ENCODE assay signal across 10 mouse cellular contexts in genomic region chr2:26573396-26573795, GRCm38 (mm10). TPM values are rescaled to one million over a fixed set of nuclear protein-coding genes. Genes with fewer than 3 reads are reported as not detected.
DNase-seq lines count a peak whose midpoint lies in the region; ATAC-seq and TF ChIP-seq lines count a peak whose summit lies in the region.
"Had no signal": no experiment of that assay in that cellular context is flagged by ENCODE, and none has a peak within 500 bp of the region (broad histone marks: within the 10 kb centered on the region; RNA-seq: fewer than 3 reads in every experiment).

No protein-coding gene starts in this region.

- no peak for TF ChIP-seq POLR2A in thymus, adult 2 months (IDR thresholded peaks at IDR 0.05; ENCODE audit: control insufficient read depth, extremely low read depth, insufficient read depth, low read length, poor library complexity)

- H3K36me3 ChIP-seq in hindbrain, embryonic 13.5 days: no peaks in the 10 kb centered on the region
- no peaks in the 10 kb centered on the region for H3K36me3 ChIP-seq in hindbrain, embryonic 12.5 days
- no peaks in the 10 kb centered on the region for H3K36me3 ChIP-seq in forebrain, embryonic 16.5 days (ENCODE audit: control insufficient read depth, insufficient read depth)
- no peaks in the 10 kb centered on the region for H3K36me3 ChIP-seq in liver, embryonic 13.5 days
- H3K36me3 ChIP-seq in thymus, adult 2 months (ENCODE audit: control insufficient read depth, insufficient read depth, low read length): no peaks in the 10 kb centered on the region
- H3K36me3 ChIP-seq: midbrain, embryonic 12.5 days had no signal

- no peak overlapping the region for H3K4me2 ChIP-seq in hindbrain, embryonic 13.5 days
- no peak overlapping the region for H3K4me2 ChIP-seq in hindbrain, embryonic 12.5 days (replicated peaks)
- no peak overlapping the region for H3K4me2 ChIP-seq in forebrain, embryonic 16.5 days (ENCODE audit: low read length)
- no peak overlapping the region for H3K4me2 ChIP-seq in liver, embryonic 13.5 days
- H3K4me2 ChIP-seq: midbrain, embryonic 12.5 days had no signal

- peaks cover 34% of the 10 kb centered on the region for H3K4me1 ChIP-seq in hindbrain, embryonic 13.5 days (replicated peaks)
- peaks cover 27% of the 10 kb centered on the region for H3K4me1 ChIP-seq in hindbrain, embryonic 12.5 days
- peaks cover 10% of the 10 kb centered on the region for H3K4me1 ChIP-seq in forebrain, embryonic 16.5 days (replicated peaks; ENCODE audit: control insufficient read depth, insufficient read depth, low read length)
- H3K4me1 ChIP-seq in liver, embryonic 13.5 days (replicated peaks): peaks cover 81% of the 10 kb centered on the region
- peaks cover 5% of the 10 kb centered on the region for H3K4me1 ChIP-seq in thymus, adult 2 months (replicated peaks; ENCODE audit: control insufficient read depth, insufficient read depth, low read length)

- no peak overlapping the region for H3K9ac ChIP-seq in hindbrain, embryonic 13.5 days
- no peak overlapping the region for H3K9ac ChIP-seq in hindbrain, embryonic 12.5 days
- no peak overlapping the region for H3K9ac ChIP-seq in forebrain, embryonic 16.5 days (replicated peaks; ENCODE audit: low read depth, low read length)
- no peak overlapping the region for H3K9ac ChIP-seq in liver, embryonic 13.5 days
- H3K9ac ChIP-seq: midbrain, embryonic 12.5 days had no signal

- ATAC-seq in hindbrain, embryonic 13.5 days (ENCODE audit: low FRiP score): 0 out of 2 replicates have a peak, but pooled peaks have one; percentile 41
- ATAC-seq in hindbrain, embryonic 12.5 days (ENCODE audit: low FRiP score): no peak
- peak; percentile 79 for ATAC-seq in forebrain, embryonic 16.5 days
- no peak for ATAC-seq in liver, embryonic 13.5 days (ENCODE audit: low read depth)

- H3K27ac ChIP-seq in hindbrain, embryonic 13.5 days: peak overlapping the region; percentile 5
- no peak overlapping the region for H3K27ac ChIP-seq in hindbrain, embryonic 12.5 days
- peak overlapping the region; percentile 2; the same call in 1 of the 2 replicates for H3K27ac ChIP-seq in forebrain, embryonic 16.5 days (ENCODE audit: low read length)
- peak overlapping the region; percentile 43; the same call in 1 of the 2 replicates for H3K27ac ChIP-seq in liver, embryonic 13.5 days
- no peak overlapping the region for H3K27ac ChIP-seq in thymus, adult 2 months (ENCODE audit: control insufficient read depth, insufficient read depth, low read length)
- H3K27ac ChIP-seq: midbrain, embryonic 12.5 days had no signal

- peak; percentile 84 for DNase-seq in heart, postnatal 4 days
- no peak for DNase-seq in liver, embryonic 13.5 days
- peak; percentile 13 for DNase-seq in right cerebral cortex, postnatal 4 days
- no peak for DNase-seq in thymus, adult 2 months
- no peak for DNase-seq in layer of hippocampus, postnatal 36 days

- H3K27me3 ChIP-seq in hindbrain, embryonic 13.5 days: no peaks in the 10 kb centered on the region
- H3K27me3 ChIP-seq in hindbrain, embryonic 12.5 days: no peaks in the 10 kb centered on the region
- no peaks in the 10 kb centered on the region for H3K27me3 ChIP-seq in forebrain, embryonic 16.5 days (replicated peaks; ENCODE audit: control insufficient read depth, insufficient read depth, low read length)
- no peaks in the 10 kb centered on the region for H3K27me3 ChIP-seq in liver, embryonic 13.5 days
- no peaks in the 10 kb centered on the region for H3K27me3 ChIP-seq in thymus, adult 2 months (ENCODE audit: control insufficient read depth, insufficient read depth, low read length)
- H3K27me3 ChIP-seq: midbrain, embryonic 12.5 days had no signal

- no peak overlapping the region for H3K4me3 ChIP-seq in hindbrain, embryonic 13.5 days
- H3K4me3 ChIP-seq in hindbrain, embryonic 12.5 days: no peak overlapping the region
- H3K4me3 ChIP-seq in forebrain, embryonic 16.5 days (replicated peaks; ENCODE audit: low read length): no peak overlapping the region
- no peak overlapping the region for H3K4me3 ChIP-seq in liver, embryonic 13.5 days (replicated peaks)
- no peak overlapping the region for H3K4me3 ChIP-seq in thymus, adult 2 months (ENCODE audit: control insufficient read depth, insufficient read depth, low read length)
- H3K4me3 ChIP-seq: midbrain, embryonic 12.5 days had no signal

- no peaks in the 10 kb centered on the region for H3K9me3 ChIP-seq in hindbrain, embryonic 13.5 days
- H3K9me3 ChIP-seq in hindbrain, embryonic 12.5 days (replicated peaks): no peaks in the 10 kb centered on the region
- H3K9me3 ChIP-seq in forebrain, embryonic 16.5 days (ENCODE audit: control insufficient read depth, low read length): no peaks in the 10 kb centered on the region
- no peaks in the 10 kb centered on the region for H3K9me3 ChIP-seq in liver, embryonic 13.5 days (replicated peaks)
- H3K9me3 ChIP-seq: midbrain, embryonic 12.5 days had no signal

- WGBS in hindbrain, embryonic 13.5 days: 39% methylated on average over 12 of the region's 12 CpGs
- 63% methylated on average over 12 of the region's 12 CpGs for WGBS in hindbrain, embryonic 12.5 days
- WGBS in forebrain, embryonic 16.5 days: 48% methylated on average over 12 of the region's 12 CpGs
- WGBS in liver, embryonic 13.5 days (ENCODE audit: insufficient replicate concordance): 50% methylated on average over 12 of the region's 12 CpGs
- 56% methylated on average over 12 of the region's 12 CpGs for WGBS in thymus, adult 2 months

- TF ChIP-seq CTCF in thymus, adult 2 months (IDR thresholded peaks at IDR 0.05; ENCODE audit: borderline replicate concordance, control insufficient read depth, extremely low read depth, insufficient read depth, low read length, poor library complexity): no peak

RNA-seq across cellular contexts. Expression of gene Egfl7, which starts 6.4 kb away (rescaled TPM):
- polyA plus RNA-seq in hindbrain, embryonic 13.5 days (2015; fragmentation: Nextera tagmentation; extraction: Ambion mirVana): 72.2 and 78.9 TPM in 2 replicates
- polyA plus RNA-seq in hindbrain, embryonic 12.5 days (2016; fragmentation: Nextera tagmentation; extraction: Ambion mirVana): 61.4 and 72.1 TPM in 2 replicates
- polyA plus RNA-seq in forebrain, embryonic 16.5 days (2015; fragmentation: Nextera tagmentation; extraction: Ambion mirVana): 59.5 and 61.7 TPM in 2 replicates
- 100 to 1,000 TPM; 317 to 343 TPM for total RNA-seq in heart, postnatal 4 days (2021)
- 69.4 and 79.4 TPM in 2 replicates for polyA plus RNA-seq in liver, embryonic 13.5 days (2015; fragmentation: Nextera tagmentation; extraction: Ambion mirVana)
- polyA plus RNA-seq in thymus, adult 2 months (2012; rRNA removed): 63.9 and 105 TPM in 2 replicates
- 10 to 100 TPM; 55.1 to 56.1 TPM for total RNA-seq in layer of hippocampus, postnatal 36 days (2021)

RNA-seq across cellular contexts. Expression of gene Gm20532, which starts 13.0 kb away (rescaled TPM):
- polyA plus RNA-seq in hindbrain, embryonic 13.5 days (2015; fragmentation: Nextera tagmentation; extraction: Ambion mirVana): not detected in 2 replicates
- not detected in 2 replicates for polyA plus RNA-seq in hindbrain, embryonic 12.5 days (2016; fragmentation: Nextera tagmentation; extraction: Ambion mirVana)
- polyA plus RNA-seq in forebrain, embryonic 16.5 days (2015; fragmentation: Nextera tagmentation; extraction: Ambion mirVana): not detected in 2 replicates
- total RNA-seq in heart, postnatal 4 days (2021): not detected
- polyA plus RNA-seq in liver, embryonic 13.5 days (2015; fragmentation: Nextera tagmentation; extraction: Ambion mirVana): not detected in 2 replicates
- not detected in 2 replicates for polyA plus RNA-seq in thymus, adult 2 months (2012; rRNA removed)
- total RNA-seq in layer of hippocampus, postnatal 36 days (2021): not detected
- polyA plus RNA-seq: midbrain, embryonic 12.5 days had no signal

RNA-seq across cellular contexts. Expression of gene Agpat2, which starts 30.8 kb away (rescaled TPM):
- polyA plus RNA-seq in hindbrain, embryonic 13.5 days (2015; fragmentation: Nextera tagmentation; extraction: Ambion mirVana): 6.8 and 7.0 TPM in 2 replicates
- 11.7 and 13.1 TPM in 2 replicates for polyA plus RNA-seq in hindbrain, embryonic 12.5 days (2016; fragmentation: Nextera tagmentation; extraction: Ambion mirVana)
- polyA plus RNA-seq in forebrain, embryonic 16.5 days (2015; fragmentation: Nextera tagmentation; extraction: Ambion mirVana): 3.7 and 4.0 TPM in 2 replicates
- total RNA-seq in heart, postnatal 4 days (2021): 10 to 100 TPM; 23.9 to 25.4 TPM
- 30.9 and 32.7 TPM in 2 replicates for polyA plus RNA-seq in liver, embryonic 13.5 days (2015; fragmentation: Nextera tagmentation; extraction: Ambion mirVana)
- polyA plus RNA-seq in thymus, adult 2 months (2012; rRNA removed): 89.3 and 137 TPM in 2 replicates
- 1 to 10 TPM; 1.3 to 2.3 TPM for total RNA-seq in layer of hippocampus, postnatal 36 days (2021)

RNA-seq across cellular contexts. Expression of gene Fam69b, which starts 54.9 kb away (rescaled TPM):
- 109 and 117 TPM in 2 replicates for polyA plus RNA-seq in hindbrain, embryonic 13.5 days (2015; fragmentation: Nextera tagmentation; extraction: Ambion mirVana)
- polyA plus RNA-seq in hindbrain, embryonic 12.5 days (2016; fragmentation: Nextera tagmentation; extraction: Ambion mirVana): 70.1 and 73.7 TPM in 2 replicates
- polyA plus RNA-seq in forebrain, embryonic 16.5 days (2015; fragmentation: Nextera tagmentation; extraction: Ambion mirVana): 106 and 125 TPM in 2 replicates
- 1 to 10 TPM; 6.1 to 7.0 TPM for total RNA-seq in heart, postnatal 4 days (2021)
- 2.1 and 2.3 TPM in 2 replicates for polyA plus RNA-seq in liver, embryonic 13.5 days (2015; fragmentation: Nextera tagmentation; extraction: Ambion mirVana)
- polyA plus RNA-seq in thymus, adult 2 months (2012; rRNA removed): 14.8 and 15.6 TPM in 2 replicates
- total RNA-seq in layer of hippocampus, postnatal 36 days (2021): 10 to 100 TPM; 73.2 to 77.5 TPM

RNA-seq across cellular contexts. Expression of gene Notch1, which starts 56.9 kb away (rescaled TPM):
- polyA plus RNA-seq in hindbrain, embryonic 13.5 days (2015; fragmentation: Nextera tagmentation; extraction: Ambion mirVana): 17.5 and 19.2 TPM in 2 replicates
- 38.0 and 41.0 TPM in 2 replicates for polyA plus RNA-seq in hindbrain, embryonic 12.5 days (2016; fragmentation: Nextera tagmentation; extraction: Ambion mirVana)
- polyA plus RNA-seq in forebrain, embryonic 16.5 days (2015; fragmentation: Nextera tagmentation; extraction: Ambion mirVana): 20.2 and 23.6 TPM in 2 replicates
- 10 to 100 TPM; 55.3 to 62.3 TPM for total RNA-seq in heart, postnatal 4 days (2021)
- 1.5 and 1.6 TPM in 2 replicates for polyA plus RNA-seq in liver, embryonic 13.5 days (2015; fragmentation: Nextera tagmentation; extraction: Ambion mirVana)
- polyA plus RNA-seq in thymus, adult 2 months (2012; rRNA removed): 159 and 219 TPM in 2 replicates
- 10 to 100 TPM; 30.4 to 31.4 TPM for total RNA-seq in layer of hippocampus, postnatal 36 days (2021)
- total RNA-seq: MEL had no signal

Comparison
In these comparisons a context has a peak if more than half of its experiments do, and no peak if none do; other contexts are left out.
1. ATAC-seq: peak in hindbrain, embryonic 13.5 days (single experiment) and forebrain, embryonic 16.5 days (single experiment); none in hindbrain, embryonic 12.5 days (single experiment) and liver, embryonic 13.5 days (single experiment).
2. H3K27ac ChIP-seq: peak in hindbrain, embryonic 13.5 days (single experiment), forebrain, embryonic 16.5 days (single experiment) and liver, embryonic 13.5 days (single experiment); none in hindbrain, embryonic 12.5 days (single experiment) and thymus, adult 2 months (single experiment).
3. DNase-seq: peak in heart, postnatal 4 days (single experiment) and right cerebral cortex, postnatal 4 days (single experiment); none in liver, embryonic 13.5 days (single experiment), thymus, adult 2 months (single experiment) and layer of hippocampus, postnatal 36 days (0 of 2).